Mouse (Mus musculus) neural tube, embryonic 14.5 days (tissue): Measurements from ENCODE around the gene Arid5b. TPM values are rescaled to one million over a fixed set of nuclear protein-coding genes. Genes with fewer than 3 reads are reported as not detected.

ENCODE experiments used
- ATAC-seq: fragments of 200-750 bp; cut with Nextera tagmentation; 2 replicates; pipeline ENCODE4 v1.8.0; 2017; ENCODE audit warnings: low read depth, mild to moderate bottlenecking, moderate TSS enrichment, moderate library complexity
- H3K27ac ChIP-seq: fragments of 300-500 bp; sonication (generic); 2 replicates; pipeline ENCODE4 v1.5.1; 2014; ENCODE audit warnings: low read depth, mild to moderate bottlenecking, control low read depth, low read length, moderate library complexity, mixed read lengths
- H3K27me3 ChIP-seq: fragments of 300-500 bp; sonication (generic); 2 replicates; pipeline ENCODE4 v1.6.1; 2014; ENCODE audit warnings: low read length; ENCODE audit not compliant: control insufficient read depth, insufficient read depth
- H3K36me3 ChIP-seq: fragments of 300-500 bp; sonication (generic); 2 replicates; pipeline ENCODE4 v1.6.1; 2014; ENCODE audit warnings: low read length, mixed read lengths; ENCODE audit not compliant: control insufficient read depth, insufficient read depth
- H3K4me1 ChIP-seq: fragments of 300-500 bp; sonication (generic); 2 replicates; pipeline ENCODE4 v1.6.1; 2014; ENCODE audit warnings: low read length; ENCODE audit not compliant: control insufficient read depth, insufficient read depth
- H3K4me2 ChIP-seq: fragments of 300-500 bp; sonication (generic); 2 replicates; pipeline ENCODE4 v1.6.1; 2014; ENCODE audit warnings: mild to moderate bottlenecking, low read depth, low read length, control low read depth
- H3K4me3 ChIP-seq: fragments of 300-500 bp; sonication (generic); 2 replicates; pipeline ENCODE4 v1.5.1; 2014; ENCODE audit warnings: low read depth, low read length, control low read depth, mixed read lengths
- H3K9ac ChIP-seq: fragments of 300-500 bp; sonication (generic); replicated peaks from 2 replicates; pipeline ENCODE4 v1.6.1; 2014; ENCODE audit warnings: low read depth, mild to moderate bottlenecking, control low read depth, low read length, mixed read lengths
- H3K9me3 ChIP-seq: fragments of 300-500 bp; sonication (generic); 2 replicates; pipeline ENCODE4 v1.6.1; 2016; ENCODE audit warnings: low read length; ENCODE audit not compliant: control insufficient read depth
- WGBS: fragments of 180-500 bp; shearing (Covaris S2); extraction: QIAGEN DNeasy Blood & Tissue Kit; methylation state at CpG from one replicate; pipeline ENCODE4 v1.1.7; 2014; 5-methylcytosine and 5-hydroxymethylcytosine counted together
- polyA plus RNA-seq: library from polyadenylated mRNA; unstranded; fragments of >200 nt; fragmentation: Nextera tagmentation; extraction: Ambion mirVana; gene quantifications from 2 replicates; pipeline ENCODE4 v1.2.1, GENCODE M21; 2014

The Arid5b gene
- polyA plus RNA-seq, 1 experiment from 2014 or later, result 26.2 TPM

DNA sequence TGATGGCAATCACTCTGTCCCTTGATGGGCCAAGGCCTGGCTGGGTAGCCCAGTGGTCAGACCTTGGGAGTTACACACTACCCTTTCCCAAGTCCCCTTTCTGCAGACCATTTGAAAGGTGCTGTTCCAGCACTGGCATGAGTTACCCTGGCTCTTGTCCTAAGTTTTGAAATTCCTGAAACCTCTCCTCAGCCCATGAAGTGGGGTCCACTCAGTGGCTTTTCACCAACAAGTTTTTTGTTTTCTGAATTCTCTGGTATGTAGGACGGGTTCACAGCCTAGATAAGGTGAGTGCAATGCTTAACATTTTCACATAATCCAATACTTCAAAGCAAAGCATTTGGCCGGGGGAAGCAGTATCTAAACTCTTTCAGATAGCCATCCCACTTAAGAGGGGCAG, 183.4 kb downstream of the Arid5b start:
- no peaks in the 10 kb centered on the region for H3K9me3 ChIP-seq
- H3K9ac ChIP-seq, result no peak overlapping the region
- H3K27me3 ChIP-seq, result no peaks in the 10 kb centered on the region
- no peak overlapping the region for H3K4me3 ChIP-seq
- WGBS, result 84% methylated on average over 2 of the region's 2 CpGs
- peaks cover 10% of the 10 kb centered on the region for H3K36me3 ChIP-seq
- no peak for ATAC-seq
- no peak overlapping the region for H3K27ac ChIP-seq
- no peaks in the 10 kb centered on the region for H3K4me1 ChIP-seq
- no peak overlapping the region for H3K4me2 ChIP-seq

DNA sequence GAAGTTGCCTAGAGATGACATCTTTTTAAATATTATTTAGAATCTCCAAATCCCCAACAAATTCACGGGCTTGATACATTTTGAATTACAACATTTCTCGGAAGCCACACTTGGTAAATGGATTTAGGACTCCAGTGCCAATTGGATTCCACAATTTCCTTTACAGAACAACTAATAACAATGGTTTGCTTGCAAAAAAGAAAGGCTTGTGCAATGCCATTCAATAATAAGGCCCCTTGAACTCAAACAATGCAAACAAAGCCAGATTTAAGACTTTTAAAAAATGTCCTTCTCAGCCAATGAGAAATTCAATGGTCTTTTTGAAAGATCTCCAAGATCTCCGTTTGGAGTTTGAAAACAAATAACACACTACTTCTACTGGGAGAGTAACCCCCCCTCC, 185.0 kb downstream of the Arid5b start:
- H3K4me1 ChIP-seq, result no peaks in the 10 kb centered on the region
- no peak overlapping the region for H3K4me3 ChIP-seq
- no peak overlapping the region for H3K9ac ChIP-seq
- H3K36me3 ChIP-seq, result peaks cover 10% of the 10 kb centered on the region
- no peak for ATAC-seq
- H3K27ac ChIP-seq, result no peak overlapping the region
- no peaks in the 10 kb centered on the region for H3K27me3 ChIP-seq
- WGBS, result 76% methylated on average over 3 of the region's 3 CpGs
- no peak overlapping the region for H3K4me2 ChIP-seq
- H3K9me3 ChIP-seq, result no peaks in the 10 kb centered on the region

GRCm38 (mm10) chr10:68091840-68092239, 186.7 kb downstream of the Arid5b start:
- Histone ChIP-seq H3K4me3 (no peak overlapping the region), H3K4me1 (no peaks in the 10 kb centered on the region), H3K27me3 (no peaks in the 10 kb centered on the region), H3K27ac (no peak overlapping the region), H3K36me3 (peaks cover 5% of the 10 kb centered on the region; the same call in 1 of the 2 replicates), H3K4me2 (no peak overlapping the region), H3K9ac (no peak overlapping the region), H3K9me3 (no peaks in the 10 kb centered on the region)
- 86% methylated on average over 4 of the region's 4 CpGs for WGBS
- no peak for ATAC-seq

GRCm38 (mm10) chr10:68091011-68091410, 187.5 kb downstream of the Arid5b start:
- H3K27ac ChIP-seq, result no peak overlapping the region
- no peaks in the 10 kb centered on the region; the same call in 1 of the 2 replicates for H3K36me3 ChIP-seq
- no peaks in the 10 kb centered on the region for H3K27me3 ChIP-seq
- H3K4me1 ChIP-seq, result no peaks in the 10 kb centered on the region
- no peak overlapping the region for H3K4me2 ChIP-seq
- H3K9ac ChIP-seq, result no peak overlapping the region
- WGBS, result 93% methylated on average over 11 of the region's 11 CpGs
- H3K9me3 ChIP-seq, result no peaks in the 10 kb centered on the region
- ATAC-seq, result no peak
- H3K4me3 ChIP-seq, result no peak overlapping the region

DNA sequence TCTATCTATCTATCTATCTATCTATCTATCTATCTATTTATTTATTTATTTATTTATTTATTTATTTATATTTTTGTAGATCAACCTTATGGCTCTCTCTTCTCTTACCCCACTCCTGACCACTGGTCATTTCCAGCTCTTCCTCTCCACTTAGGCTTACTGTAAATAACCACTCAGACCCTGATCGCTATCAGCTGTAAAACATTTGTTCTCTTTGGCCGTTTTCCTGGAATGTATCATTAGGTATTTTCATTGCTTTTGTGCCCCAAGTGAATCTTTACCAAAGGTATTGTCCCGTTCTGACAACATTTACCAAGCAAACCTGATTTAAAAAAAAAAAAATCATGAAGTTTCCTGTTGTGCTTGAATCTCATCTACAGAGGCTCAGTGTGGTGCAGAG, 188.0 kb downstream of the Arid5b start:
- H3K27me3 ChIP-seq, result no peaks in the 10 kb centered on the region
- H3K36me3 ChIP-seq, result no peaks in the 10 kb centered on the region
- no peaks in the 10 kb centered on the region for H3K9me3 ChIP-seq
- no peak overlapping the region for H3K9ac ChIP-seq
- no peak for ATAC-seq
- 74% methylated on average over 3 of the region's 3 CpGs for WGBS
- no peak overlapping the region for H3K4me2 ChIP-seq
- no peaks in the 10 kb centered on the region for H3K4me1 ChIP-seq
- H3K4me3 ChIP-seq, result no peak overlapping the region
- H3K27ac ChIP-seq, result no peak overlapping the region

- H3K27me3 ChIP-seq, result no peaks in the 10 kb centered on the region
- no peak for ATAC-seq
- no peak overlapping the region for H3K27ac ChIP-seq
- H3K9ac ChIP-seq, result no peak overlapping the region
- 78% methylated on average over 4 of the region's 4 CpGs for WGBS
- H3K4me1 ChIP-seq, result no peaks in the 10 kb centered on the region
- H3K4me2 ChIP-seq, result no peak overlapping the region
- H3K9me3 ChIP-seq, result no peaks in the 10 kb centered on the region
- no peaks in the 10 kb centered on the region for H3K36me3 ChIP-seq
- no peak overlapping the region for H3K4me3 ChIP-seq
Observed at GRCm38 (mm10) chr10:68090197-68090535, 188.4 kb downstream of the Arid5b start.

GRCm38 (mm10) chr10:68089435-68090196, 188.9 kb downstream of the Arid5b start:
- H3K9ac ChIP-seq, result no peak overlapping the region
- no peaks in the 10 kb centered on the region for H3K4me1 ChIP-seq
- H3K4me2 ChIP-seq, result no peak overlapping the region
- 72% methylated on average over 15 of the region's 15 CpGs for WGBS
- H3K9me3 ChIP-seq, result no peaks in the 10 kb centered on the region
- ATAC-seq, result no peak
- no peak overlapping the region for H3K27ac ChIP-seq
- H3K36me3 ChIP-seq, result no peaks in the 10 kb centered on the region
- H3K4me3 ChIP-seq, result no peak overlapping the region
- no peaks in the 10 kb centered on the region for H3K27me3 ChIP-seq

- Histone ChIP-seq H3K9me3 (no peaks in the 10 kb centered on the region), H3K4me3 (no peak overlapping the region), H3K4me2 (no peak overlapping the region), H3K27ac (no peak overlapping the region), H3K36me3 (no peaks in the 10 kb centered on the region), H3K27me3 (no peaks in the 10 kb centered on the region), H3K9ac (no peak overlapping the region), H3K4me1 (no peaks in the 10 kb centered on the region)
- WGBS, result 84% methylated on average over 3 of the region's 3 CpGs
- ATAC-seq, result no peak
Observed at GRCm38 (mm10) chr10:68087722-68088121, 190.8 kb downstream of the Arid5b start.

DNA sequence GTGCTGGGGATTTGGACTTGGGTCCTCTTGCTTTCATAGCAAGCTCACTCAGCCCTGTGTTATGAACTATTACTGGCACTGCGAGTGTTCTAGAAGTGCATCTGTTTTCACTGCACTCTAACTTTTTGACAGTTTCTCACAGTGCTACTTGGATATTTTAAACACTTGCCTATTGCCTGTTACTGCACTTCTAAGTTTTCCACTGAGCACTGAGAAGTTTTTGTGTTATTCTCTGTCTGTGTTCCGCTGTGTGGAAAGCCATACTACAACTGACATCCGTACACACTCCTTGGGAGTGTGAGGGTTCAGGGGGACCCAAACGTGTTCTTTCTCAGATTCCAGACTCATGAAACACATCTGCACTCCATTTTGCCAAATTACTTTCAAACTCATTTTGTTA, 191.6 kb downstream of the Arid5b start:
- H3K9me3 ChIP-seq, result no peaks in the 10 kb centered on the region
- H3K4me1 ChIP-seq, result no peaks in the 10 kb centered on the region
- no peak for ATAC-seq
- H3K27ac ChIP-seq, result no peak overlapping the region
- H3K9ac ChIP-seq, result no peak overlapping the region
- H3K4me2 ChIP-seq, result no peak overlapping the region
- 83% methylated on average over 4 of the region's 4 CpGs for WGBS
- no peak overlapping the region for H3K4me3 ChIP-seq
- no peaks in the 10 kb centered on the region for H3K36me3 ChIP-seq
- H3K27me3 ChIP-seq, result no peaks in the 10 kb centered on the region
